In the genomic region with DNA sequence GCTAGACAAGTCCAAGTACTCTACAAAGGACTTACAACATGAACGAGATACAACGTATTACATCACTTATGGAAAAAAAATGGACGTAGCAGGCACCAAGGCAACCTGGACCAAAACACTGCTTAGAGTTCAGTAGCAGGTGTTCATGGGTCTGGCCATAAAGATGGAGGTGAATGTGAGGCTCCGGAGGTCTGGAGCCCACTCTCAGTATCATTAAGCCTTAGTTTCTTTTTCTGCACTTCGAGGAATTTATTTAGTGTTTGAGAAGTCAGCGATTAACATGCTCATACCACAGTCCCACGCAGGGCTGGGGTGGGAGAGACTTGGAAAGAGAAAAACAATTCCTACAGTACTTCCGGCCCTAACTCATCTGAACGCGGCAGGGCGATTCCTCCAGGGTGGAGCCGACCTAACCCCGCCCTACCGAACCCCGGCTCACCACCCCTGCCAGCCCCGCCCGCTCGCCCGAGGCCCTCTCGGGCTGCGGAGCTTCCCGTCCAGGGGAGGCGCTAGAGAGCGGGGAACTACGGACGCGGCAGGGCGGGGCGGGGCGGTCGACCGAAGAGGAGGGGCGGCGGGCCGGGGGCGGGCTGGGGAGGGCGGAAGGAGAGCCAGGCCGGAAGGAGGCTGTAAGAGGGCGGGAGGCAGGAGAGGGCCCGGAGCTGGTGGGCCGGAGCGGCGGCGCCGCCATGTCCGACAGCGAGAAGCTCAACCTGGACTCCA, we compare ENCODE assay signal across 8 mouse cellular contexts. TPM values are rescaled to one million over a fixed set of nuclear protein-coding genes. Genes with fewer than 3 reads are reported as not detected.
DNase-seq lines count a peak whose midpoint lies in the region; ATAC-seq lines count a peak whose summit lies in the region.

TSS of gene Ppp1ca (plus strand) at position 538 of the 723 bp plus-strand sequence.

- H3K9me3 ChIP-seq in hindbrain, embryonic 11.5 days (ENCODE audit: control insufficient read depth, low read length), result no peaks in the 10 kb centered on the region

- H3K27ac ChIP-seq in hindbrain, embryonic 11.5 days (ENCODE audit: low read depth, low read length), result peak within 1 kb of the TSS; percentile 84

- peaks cover 5% of the 10 kb centered on the region; the same call in 1 of the 2 replicates for H3K4me1 ChIP-seq in hindbrain, embryonic 11.5 days (replicated peaks; ENCODE audit: control insufficient read depth, insufficient read depth, low read length)

- H3K4me2 ChIP-seq in hindbrain, embryonic 11.5 days (replicated peaks; ENCODE audit: low read depth, low read length), result peak within 1 kb of the TSS; percentile 92

- peak within 1 kb of the TSS; percentile 96 for H3K4me3 ChIP-seq in hindbrain, embryonic 11.5 days (ENCODE audit: low read depth, low read length)

- peak within 1 kb of the TSS; percentile 98 for H3K9ac ChIP-seq in hindbrain, embryonic 11.5 days (ENCODE audit: low read depth, low read length)

- ATAC-seq in hindbrain, embryonic 11.5 days (ENCODE audit: low FRiP score), result peak; percentile 93

- peaks cover 11% of the 10 kb centered on the region for H3K36me3 ChIP-seq in hindbrain, embryonic 11.5 days (ENCODE audit: control insufficient read depth, insufficient read depth, low read length)

- 8% methylated on average over 37 of the region's 47 CpGs for WGBS in hindbrain, embryonic 11.5 days

- peak; percentile 98 for DNase-seq in Muller cell, postnatal 12 days (ENCODE audit: inconsistent ontology term)
- peak; percentile 91 for DNase-seq in cerebellum, adult 9-11 months
- peak; percentile 77 to 95 for DNase-seq in frontal cortex, adult 2 months (ENCODE audit: extremely low spot score in 1 of 2, low spot score in 1 of 2)
- DNase-seq in hindbrain, embryonic 11.5 days (ENCODE audit: low spot score), result peak; percentile 98
- DNase-seq in layer of hippocampus, postnatal 10 days (ENCODE audit: low spot score in 2 of 2), result peak; percentile 96 to 97
- DNase-seq in lung, postnatal 14 days, result peak; percentile 99
- peak; percentile 92 for DNase-seq in retina, adult 2 months (ENCODE audit: low read depth, low spot score)
- DNase-seq in thymus, postnatal 36 days, result peak; percentile 97 to 99

- no peaks in the 10 kb centered on the region for H3K27me3 ChIP-seq in hindbrain, embryonic 11.5 days (ENCODE audit: control insufficient read depth, insufficient read depth, low read length)

RNA-seq across cellular contexts. Expression of gene Ppp1ca, which starts in this region (rescaled TPM):
- polyA plus RNA-seq in frontal cortex, adult 2 months (2012; rRNA removed), result 347 and 379 TPM in 2 replicates
- 868 and 927 TPM in 2 replicates for polyA plus RNA-seq in hindbrain, embryonic 11.5 days (2014; fragmentation: Nextera tagmentation; extraction: Ambion mirVana)
- 100 to 1,000 TPM; 295 to 307 TPM for total RNA-seq in layer of hippocampus, postnatal 10 days (2021)

Comparison
In these comparisons a context has a peak if more than half of its experiments do, and no peak if none do; other contexts are left out.
1. Peak in every context shown above with its lines: DNase-seq, ATAC-seq, H3K4me3 ChIP-seq and H3K27ac ChIP-seq.